Mouse (Mus musculus): ENCODE data around the gene Dgkh.
"Not testable (repeated sequence)": the region's sequence is repeated elsewhere in the genome, so short reads cannot be mapped to it uniquely, and the experiment has no call there.

The Dgkh gene

GRCm38 (mm10) chr14:78583168-78583567 is 149.4 kb downstream of the Dgkh start:
- Histone ChIP-seq H3K27me3 (ENCODE audit: insufficient read depth, low read length) (no peaks in the 10 kb centered on the region), H3K9me3 (ENCODE audit: low read length) (no peaks in the 10 kb centered on the region), H3K4me3 (replicated peaks; ENCODE audit: low read length) (no peak overlapping the region), H3K4me1 (replicated peaks; ENCODE audit: low read depth, low read length) (0 out of 2 replicates have a peak, but pooled peaks cover 4% of the 10 kb centered on the region), H3K36me3 (ENCODE audit: insufficient read depth, low read length) (peaks cover 62% of the 10 kb centered on the region)
- TF ChIP-seq NANOG (IDR thresholded peaks at IDR 0.05; ENCODE audit: borderline replicate concordance, low read length) (no peak), CTCF (conservative IDR thresholded peaks at IDR 0.05; ENCODE audit: low read length) (no peak), POU5F1 (IDR thresholded peaks at IDR 0.05; ENCODE audit: borderline replicate concordance, low read length) (no peak)

- peaks cover 14% of the 10 kb centered on the region for H3K9me3 ChIP-seq (ENCODE audit: low read length)
- no peaks in the 10 kb centered on the region for H3K27me3 ChIP-seq (ENCODE audit: insufficient read depth, low read length)
- peaks cover 4% of the 10 kb centered on the region; the same call in 1 of the 2 replicates for H3K4me1 ChIP-seq (replicated peaks; ENCODE audit: low read depth, low read length)
- TF ChIP-seq POU5F1 (IDR thresholded peaks at IDR 0.05; ENCODE audit: borderline replicate concordance, low read length) (no peak), NANOG (IDR thresholded peaks at IDR 0.05; ENCODE audit: borderline replicate concordance, low read length) (no peak), CTCF (conservative IDR thresholded peaks at IDR 0.05; ENCODE audit: low read length) (peak; percentile 39)
- H3K36me3 ChIP-seq (ENCODE audit: insufficient read depth, low read length) = peaks cover 45% of the 10 kb centered on the region
- no peak overlapping the region for H3K4me3 ChIP-seq (replicated peaks; ENCODE audit: low read length)
These were observed 156.7 kb downstream of the Dgkh start for GRCm38 (mm10) chr14:78575899-78576298.

- Histone ChIP-seq H3K9me3 (ENCODE audit: low read length) (no peaks in the 10 kb centered on the region), H3K4me1 (replicated peaks; ENCODE audit: low read depth, low read length) (no peaks in the 10 kb centered on the region), H3K36me3 (ENCODE audit: insufficient read depth, low read length) (peaks cover 42% of the 10 kb centered on the region), H3K27me3 (ENCODE audit: insufficient read depth, low read length) (no peaks in the 10 kb centered on the region), H3K4me3 (replicated peaks; ENCODE audit: low read length) (no peak overlapping the region)
- no peak for TF ChIP-seq POU5F1 (IDR thresholded peaks at IDR 0.05; ENCODE audit: borderline replicate concordance, low read length)
- no peak for TF ChIP-seq NANOG (IDR thresholded peaks at IDR 0.05; ENCODE audit: borderline replicate concordance, low read length)
- no peak for TF ChIP-seq CTCF (conservative IDR thresholded peaks at IDR 0.05; ENCODE audit: low read length)
These were observed 164.2 kb downstream of the Dgkh start for GRCm38 (mm10) chr14:78568410-78568809.

GRCm38 (mm10) chr14:78566431-78566830 is 166.1 kb downstream of the Dgkh start:
- Histone ChIP-seq H3K27me3 (ENCODE audit: insufficient read depth, low read length) (no peaks in the 10 kb centered on the region), H3K4me1 (replicated peaks; ENCODE audit: low read depth, low read length) (no peaks in the 10 kb centered on the region), H3K4me3 (replicated peaks; ENCODE audit: low read length) (no peak overlapping the region), H3K36me3 (ENCODE audit: insufficient read depth, low read length) (peaks cover 37% of the 10 kb centered on the region), H3K9me3 (ENCODE audit: low read length) (no peaks in the 10 kb centered on the region)
- no peak for TF ChIP-seq CTCF (conservative IDR thresholded peaks at IDR 0.05; ENCODE audit: low read length)
- no peak for TF ChIP-seq NANOG (IDR thresholded peaks at IDR 0.05; ENCODE audit: borderline replicate concordance, low read length)
- no peak for TF ChIP-seq POU5F1 (IDR thresholded peaks at IDR 0.05; ENCODE audit: borderline replicate concordance, low read length)

- H3K4me3 ChIP-seq (replicated peaks; ENCODE audit: low read length) = no peak overlapping the region
- H3K36me3 ChIP-seq (ENCODE audit: insufficient read depth, low read length) = peaks cover 31% of the 10 kb centered on the region
- H3K4me1 ChIP-seq (replicated peaks; ENCODE audit: low read depth, low read length) = no peaks in the 10 kb centered on the region
- no peaks in the 10 kb centered on the region for H3K9me3 ChIP-seq (ENCODE audit: low read length)
- no peak for TF ChIP-seq POU5F1 (IDR thresholded peaks at IDR 0.05; ENCODE audit: borderline replicate concordance, low read length)
- TF ChIP-seq NANOG (IDR thresholded peaks at IDR 0.05; ENCODE audit: borderline replicate concordance, low read length) = no peak
- no peak for TF ChIP-seq CTCF (conservative IDR thresholded peaks at IDR 0.05; ENCODE audit: low read length)
- H3K27me3 ChIP-seq (ENCODE audit: insufficient read depth, low read length) = no peaks in the 10 kb centered on the region
These were observed 168.3 kb downstream of the Dgkh start for GRCm38 (mm10) chr14:78564292-78564691.

GRCm38 (mm10) chr14:78563211-78563610 is 169.4 kb downstream of the Dgkh start:
- Histone ChIP-seq H3K4me1 (replicated peaks; ENCODE audit: low read depth, low read length) (no peaks in the 10 kb centered on the region), H3K27me3 (ENCODE audit: insufficient read depth, low read length) (no peaks in the 10 kb centered on the region), H3K9me3 (ENCODE audit: low read length) (no peaks in the 10 kb centered on the region), H3K36me3 (ENCODE audit: insufficient read depth, low read length) (peaks cover 28% of the 10 kb centered on the region), H3K4me3 (replicated peaks; ENCODE audit: low read length) (no peak overlapping the region)
- no peak for TF ChIP-seq CTCF (conservative IDR thresholded peaks at IDR 0.05; ENCODE audit: low read length)
- no peak for TF ChIP-seq NANOG (IDR thresholded peaks at IDR 0.05; ENCODE audit: borderline replicate concordance, low read length)
- TF ChIP-seq POU5F1 (IDR thresholded peaks at IDR 0.05; ENCODE audit: borderline replicate concordance, low read length) = no peak

- Histone ChIP-seq H3K27me3 (ENCODE audit: insufficient read depth, low read length) (no peaks in the 10 kb centered on the region), H3K4me1 (replicated peaks; ENCODE audit: low read depth, low read length) (no peaks in the 10 kb centered on the region), H3K4me3 (replicated peaks; ENCODE audit: low read length) (no peak overlapping the region), H3K9me3 (ENCODE audit: low read length) (no peaks in the 10 kb centered on the region), H3K36me3 (ENCODE audit: insufficient read depth, low read length) (peaks cover 18% of the 10 kb centered on the region)
- no peak for TF ChIP-seq NANOG (IDR thresholded peaks at IDR 0.05; ENCODE audit: borderline replicate concordance, low read length)
- no peak for TF ChIP-seq CTCF (conservative IDR thresholded peaks at IDR 0.05; ENCODE audit: low read length)
- no peak for TF ChIP-seq POU5F1 (IDR thresholded peaks at IDR 0.05; ENCODE audit: borderline replicate concordance, low read length)
These were observed 170.5 kb downstream of the Dgkh start for GRCm38 (mm10) chr14:78562121-78562520.

- TF ChIP-seq NANOG (IDR thresholded peaks at IDR 0.05; ENCODE audit: borderline replicate concordance, low read length) (no peak), POU5F1 (IDR thresholded peaks at IDR 0.05; ENCODE audit: borderline replicate concordance, low read length) (no peak), CTCF (conservative IDR thresholded peaks at IDR 0.05; ENCODE audit: low read length) (no peak)
- Histone ChIP-seq H3K4me1 (replicated peaks; ENCODE audit: low read depth, low read length) (no peaks in the 10 kb centered on the region), H3K9me3 (ENCODE audit: low read length) (no peaks in the 10 kb centered on the region), H3K4me3 (replicated peaks; ENCODE audit: low read length) (no peak overlapping the region), H3K36me3 (ENCODE audit: insufficient read depth, low read length) (peaks cover 12% of the 10 kb centered on the region), H3K27me3 (ENCODE audit: insufficient read depth, low read length) (no peaks in the 10 kb centered on the region)
These were observed 173.5 kb downstream of the Dgkh start for GRCm38 (mm10) chr14:78559042-78559441.

GRCm38 (mm10) chr14:78554830-78555229 is 177.7 kb downstream of the Dgkh start:
- not testable (repeated sequence) for H3K36me3 ChIP-seq (ENCODE audit: insufficient read depth, low read length); H3K4me3 ChIP-seq (replicated peaks; ENCODE audit: low read length); H3K9me3 ChIP-seq (ENCODE audit: low read length); H3K27me3 ChIP-seq (ENCODE audit: insufficient read depth, low read length); H3K4me1 ChIP-seq (replicated peaks; ENCODE audit: low read depth, low read length)
